Mouse (Mus musculus) c-Kit-positive CD71-positive TER-119-positive erythroid progenitor cells, embryonic 14.5 days (primary cell): Measurements from ENCODE around the gene Zcrb1.

Experiments
- DNase-seq: peaks from one replicate; pipeline ENCODE4 v3.0.0-alpha.2; 2013; ENCODE audit warnings: low spot score

Zcrb1 gene

GRCm38 (mm10) chr15:93397826-93398698 lies at the start of gene Zcrb1, which contains the start of gene Pphln1:
TSS of gene Zcrb1 (minus strand) at chr15:93398334.
TSS of gene Pphln1 (plus strand) at chr15:93398350.
- DNase-seq, result peak; percentile 83

- DNase-seq, result no peak
Observed at GRCm38 (mm10) chr15:93443676-93444075, 45.5 kb upstream of the Zcrb1 start.

- peak; percentile 3 for DNase-seq
Observed at GRCm38 (mm10) chr15:93442271-93442670, 44.1 kb upstream of the Zcrb1 start.

- peak; percentile 29 for DNase-seq
Observed at GRCm38 (mm10) chr15:93438663-93439062, 40.5 kb upstream of the Zcrb1 start.

GRCm38 (mm10) chr15:93435998-93436397 lies 37.9 kb upstream of the Zcrb1 start:
- DNase-seq, result no peak

- no peak for DNase-seq
Observed at GRCm38 (mm10) chr15:93433811-93434210, 35.7 kb upstream of the Zcrb1 start.

GRCm38 (mm10) chr15:93422537-93422936 lies 24.4 kb upstream of the Zcrb1 start:
- peak; percentile 28 for DNase-seq

- DNase-seq, result no peak
Observed at GRCm38 (mm10) chr15:93420596-93420995, 22.5 kb upstream of the Zcrb1 start.

GRCm38 (mm10) chr15:93416300-93416699 lies 18.2 kb upstream of the Zcrb1 start:
- DNase-seq, result no peak

- DNase-seq, result no peak
Observed at GRCm38 (mm10) chr15:93414456-93414855, 16.3 kb upstream of the Zcrb1 start.

GRCm38 (mm10) chr15:93412445-93412844 lies 14.3 kb upstream of the Zcrb1 start:
- no peak for DNase-seq

- no peak for DNase-seq
Observed at GRCm38 (mm10) chr15:93406492-93406891, 8.4 kb upstream of the Zcrb1 start.

GRCm38 (mm10) chr15:93405446-93405986 lies 7.4 kb upstream of the Zcrb1 start:
- DNase-seq, result no peak

- DNase-seq, result no peak
Observed at GRCm38 (mm10) chr15:93404849-93405248, 6.7 kb upstream of the Zcrb1 start.

- DNase-seq, result no peak
Observed at GRCm38 (mm10) chr15:93402730-93403129, 4.6 kb upstream of the Zcrb1 start.

- no peak for DNase-seq
Observed at GRCm38 (mm10) chr15:93401446-93401845, 3.3 kb upstream of the Zcrb1 start.

- no peak for DNase-seq
Observed at GRCm38 (mm10) chr15:93398699-93399540, 786 bp upstream of the Zcrb1 start.

GRCm38 (mm10) chr15:93397269-93397668 lies 865 bp downstream of the Zcrb1 start:
- no peak for DNase-seq

- DNase-seq, result no peak
Observed at GRCm38 (mm10) chr15:93381337-93381736, 16.8 kb downstream of the Zcrb1 start.

GRCm38 (mm10) chr15:93379177-93379576 lies 19.0 kb downstream of the Zcrb1 start:
- peak; percentile 45 for DNase-seq

GRCm38 (mm10) chr15:93375696-93376095 lies 22.4 kb downstream of the Zcrb1 start:
- no peak for DNase-seq

GRCm38 (mm10) chr15:93372525-93373119 lies 25.5 kb downstream of the Zcrb1 start:
- peak; percentile 30 for DNase-seq
